Mouse (Mus musculus): ENCODE measurements around the gene Cfap77. TPM values are rescaled to one million over a fixed set of nuclear protein-coding genes. Genes with fewer than 3 reads are reported as not detected.

Cfap77 gene
- polyA plus RNA-seq, 1 experiment, result 0.80 TPM

DNA sequence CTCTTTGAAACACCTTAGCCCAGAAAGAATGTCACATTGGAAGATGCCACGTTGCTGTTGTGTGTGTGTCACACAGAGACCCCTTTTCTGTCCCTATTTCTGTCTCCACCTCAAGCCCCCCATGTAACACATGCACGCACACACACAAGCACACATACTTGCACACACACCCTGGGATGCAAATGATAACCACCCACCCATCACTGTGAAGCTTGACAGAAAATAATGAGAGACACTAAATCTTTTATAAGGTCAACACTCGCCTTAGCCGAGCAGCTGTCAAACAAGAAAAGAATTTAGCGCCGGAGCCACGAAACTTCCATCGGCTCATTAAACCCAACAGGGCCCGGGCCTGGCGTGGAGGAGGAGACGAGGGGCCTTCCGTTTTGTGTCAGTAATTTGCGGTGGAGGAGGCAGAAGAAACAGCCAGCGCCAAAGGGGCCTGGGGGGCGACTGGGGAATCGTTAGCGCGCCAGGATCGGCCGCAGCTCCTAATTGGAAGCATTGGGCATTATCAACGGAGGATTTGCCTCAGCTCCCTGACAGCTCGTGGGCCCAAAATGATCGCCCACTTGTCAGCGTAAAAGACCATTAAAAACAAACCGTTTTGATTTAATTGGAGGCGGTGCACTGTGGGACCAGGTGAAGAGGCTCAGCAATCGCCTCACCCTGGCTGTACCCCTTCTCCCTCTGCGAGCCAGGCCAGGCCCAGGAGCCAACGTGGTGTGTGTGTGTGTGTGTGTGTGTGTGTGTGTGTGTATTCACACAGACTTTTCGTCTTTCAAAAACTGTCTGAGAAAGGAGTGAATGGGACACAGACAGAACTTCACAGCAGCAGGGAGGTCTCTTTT is 111.0 kb downstream of the Cfap77 start:
- no peak for DNase-seq (ENCODE audit: low read depth)

DNA sequence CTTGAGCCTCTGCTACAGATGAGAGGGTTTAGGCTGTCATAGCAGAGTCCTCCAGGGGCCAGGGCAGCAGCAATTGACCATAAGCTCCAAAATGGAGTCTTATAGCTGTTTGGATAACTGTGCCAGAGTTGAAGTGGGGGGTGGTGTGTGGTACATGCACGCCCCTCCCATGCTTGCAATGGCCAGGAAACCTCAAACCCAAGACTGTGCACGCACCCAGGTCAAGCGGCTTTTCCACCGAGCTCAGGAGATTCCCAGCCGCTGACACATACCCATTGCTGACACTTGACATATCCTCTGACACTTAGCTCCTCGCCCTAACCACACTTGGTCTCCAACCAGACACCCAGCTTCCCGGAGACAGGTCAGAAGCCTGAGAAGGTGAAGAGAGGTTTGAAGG is 115.9 kb downstream of the Cfap77 start:
- DNase-seq (ENCODE audit: low read depth), result no peak

DNA sequence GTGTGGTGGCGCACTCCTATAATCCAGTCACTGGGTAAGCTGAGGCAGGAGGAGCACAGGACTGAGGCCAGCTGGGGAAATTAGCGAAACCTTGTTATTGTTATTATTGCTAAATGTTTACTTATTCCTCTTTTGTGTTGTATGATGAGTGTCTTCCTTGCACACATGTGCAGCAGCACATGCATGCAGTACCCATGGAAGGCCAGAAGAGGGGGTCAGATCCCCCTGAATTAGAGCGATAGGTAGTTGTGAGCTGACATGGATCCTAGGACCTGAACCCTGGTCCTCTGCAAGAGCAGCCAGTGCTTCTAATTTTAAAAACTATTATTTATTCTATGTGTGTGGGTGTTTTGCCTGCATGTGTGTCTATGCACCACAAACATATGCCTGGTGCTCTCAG is 124.3 kb downstream of the Cfap77 start:
- no peak for DNase-seq (ENCODE audit: low read depth)

DNA sequence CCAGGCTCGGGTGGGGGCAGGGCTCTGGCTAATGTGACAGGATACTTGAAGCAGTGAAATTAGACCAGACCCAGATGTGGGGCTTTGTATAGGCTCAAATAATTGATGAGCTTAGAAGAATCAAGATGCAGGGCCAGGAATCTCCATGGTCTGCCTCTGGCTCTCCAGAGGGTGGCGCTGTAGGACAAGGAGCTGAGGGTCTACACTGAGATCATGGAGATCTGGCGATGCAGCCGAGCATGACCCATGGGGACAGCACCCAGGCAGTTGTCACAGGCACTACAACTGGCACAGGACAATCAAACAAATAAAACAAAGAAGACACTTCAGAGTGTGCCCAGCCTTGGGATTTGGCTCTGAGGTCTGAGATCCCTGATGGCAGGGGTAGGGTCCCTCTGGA is 131.0 kb downstream of the Cfap77 start:
- DNase-seq (ENCODE audit: low read depth), result no peak

DNA sequence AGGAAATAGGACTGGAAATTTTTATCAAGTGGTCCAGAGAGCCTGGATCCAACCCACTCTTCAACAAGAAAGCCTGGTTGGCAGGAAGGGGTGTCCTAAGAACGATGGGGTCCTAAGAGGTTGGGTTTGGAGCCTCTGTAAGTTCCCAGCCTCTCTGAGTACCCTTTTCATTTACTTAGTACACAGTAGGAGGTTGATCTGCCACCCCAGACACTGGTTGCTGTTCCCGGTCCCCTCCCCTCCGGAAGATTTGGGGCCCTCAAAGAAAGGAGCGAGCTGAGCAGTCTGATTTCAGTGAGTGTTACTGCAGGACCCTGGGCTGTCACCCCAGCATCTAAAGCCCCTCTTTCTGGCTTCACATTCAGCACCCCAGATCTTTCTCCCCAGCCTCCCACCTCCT is 135.9 kb downstream of the Cfap77 start:
- no peak for DNase-seq (ENCODE audit: low read depth)

DNA sequence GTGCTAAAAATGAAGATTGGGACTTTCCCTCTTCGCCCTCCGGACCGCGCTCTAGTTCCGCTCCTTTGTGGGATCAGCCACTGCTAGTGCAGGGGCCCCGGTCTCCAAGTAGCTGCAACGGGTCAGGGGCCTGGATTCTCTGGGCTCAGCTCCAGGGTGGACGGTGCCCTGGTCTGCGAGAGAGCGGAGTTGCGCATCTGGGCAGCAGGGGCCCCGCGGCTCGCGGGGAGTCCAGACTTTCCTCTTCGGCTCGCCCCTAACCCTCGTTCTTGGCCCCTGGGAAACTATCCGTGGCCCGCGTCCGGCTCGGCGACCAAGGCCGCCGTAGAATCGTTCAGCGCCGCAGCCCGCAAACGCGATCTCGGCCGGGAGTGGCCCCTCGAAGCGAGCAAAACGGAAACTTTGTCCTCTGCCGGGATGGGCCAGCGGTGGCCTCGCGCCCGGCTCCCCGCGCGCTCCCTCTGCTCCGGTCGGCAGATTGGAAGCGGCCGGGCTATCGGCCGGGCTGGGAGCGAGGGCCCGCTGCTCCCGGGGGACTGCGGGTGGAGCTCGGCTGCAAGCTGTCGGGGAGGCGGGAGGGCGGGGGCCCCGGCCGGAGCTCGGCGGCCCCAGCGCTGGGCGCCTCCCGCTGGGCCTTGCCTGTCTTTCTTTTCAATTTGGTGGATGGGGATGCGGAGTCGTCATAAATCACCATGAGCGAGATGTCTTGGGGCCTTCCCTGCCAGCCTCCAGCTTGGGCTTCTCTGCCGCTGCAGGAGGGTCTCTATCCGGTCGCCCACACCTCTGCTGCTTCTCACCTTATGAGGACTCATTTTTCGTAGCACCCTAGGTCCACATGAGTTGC is 137.1 kb downstream of the Cfap77 start:
- DNase-seq (ENCODE audit: low read depth), result no peak

DNA sequence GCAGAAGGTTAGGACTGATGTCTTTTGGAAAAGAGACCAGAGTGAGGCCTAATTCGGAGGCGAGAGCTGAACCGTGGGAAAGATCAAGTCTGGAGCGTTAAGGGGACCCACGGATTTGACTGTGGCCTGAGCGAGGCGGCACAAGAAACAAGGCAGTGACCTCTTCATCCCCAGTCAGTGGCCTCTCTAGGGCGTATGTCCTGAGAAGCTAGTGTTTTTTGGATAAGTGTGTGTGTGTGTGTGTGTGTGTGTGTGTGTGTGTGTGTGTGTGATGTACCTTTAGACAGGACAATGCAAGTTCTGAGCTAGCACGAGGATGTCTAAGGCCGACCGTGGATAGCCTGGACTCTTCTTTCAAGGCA is 137.7 kb downstream of the Cfap77 start:
- DNase-seq (ENCODE audit: low read depth), result no peak

DNA sequence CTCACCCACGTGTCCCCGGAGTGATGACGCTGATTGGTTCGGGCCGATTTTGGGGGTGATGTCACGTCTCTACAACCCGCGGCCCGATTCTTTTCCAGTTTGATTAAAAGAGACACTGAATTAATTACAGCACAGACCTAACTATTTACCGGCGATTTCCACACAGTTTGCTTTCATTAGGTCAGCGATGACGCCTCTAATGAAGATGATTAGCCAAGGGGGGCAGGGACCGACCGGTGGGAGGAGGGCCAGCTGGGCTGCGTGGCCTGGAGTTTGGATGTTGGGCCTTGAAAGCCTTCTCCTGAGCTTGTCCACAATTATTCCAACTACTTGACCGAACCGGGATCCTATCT is 138.4 kb downstream of the Cfap77 start, which contains the start of gene Barhl1:
Barhl1 (minus strand) TSS at position 156 of the 353 bp plus-strand sequence.
- DNase-seq (ENCODE audit: low read depth), result no peak

DNA sequence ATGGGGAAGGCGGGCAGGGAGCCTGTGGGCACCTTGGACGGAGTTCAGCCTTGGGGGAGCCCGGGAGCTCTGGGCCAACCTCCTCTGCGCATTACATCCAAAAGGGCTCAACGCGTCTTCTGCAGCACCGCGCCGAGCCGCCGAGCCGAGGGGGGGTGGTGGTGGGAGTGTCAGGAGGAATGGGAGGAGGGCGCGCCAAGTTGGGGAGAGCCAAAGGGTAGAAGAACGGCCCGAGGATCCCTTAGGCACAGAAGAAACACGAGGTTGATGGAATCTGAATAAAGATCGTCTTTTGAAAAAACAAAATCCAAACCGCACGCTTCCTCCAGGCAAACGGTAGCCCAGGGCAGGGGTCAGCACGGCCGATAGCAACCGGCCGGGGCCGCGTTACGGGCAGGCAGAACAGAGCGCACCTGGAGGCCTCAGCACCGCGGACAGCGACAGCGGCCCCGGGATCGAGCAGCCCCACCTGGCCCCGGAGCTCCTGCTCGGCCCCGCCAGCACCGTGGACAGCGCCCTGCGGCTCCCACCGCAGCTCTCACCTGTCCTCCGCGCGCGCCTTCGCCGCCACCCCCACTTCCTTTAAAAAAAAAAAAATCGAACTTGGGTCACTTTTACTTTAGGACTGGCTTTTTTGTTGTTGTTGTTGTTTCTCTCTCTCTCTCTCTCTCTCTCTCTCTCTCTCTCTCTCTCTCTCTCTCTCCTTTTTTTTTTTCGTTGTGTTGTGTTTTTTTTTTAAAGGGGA is 138.9 kb downstream of the Cfap77 start:
- no peak for DNase-seq (ENCODE audit: low read depth)

DNA sequence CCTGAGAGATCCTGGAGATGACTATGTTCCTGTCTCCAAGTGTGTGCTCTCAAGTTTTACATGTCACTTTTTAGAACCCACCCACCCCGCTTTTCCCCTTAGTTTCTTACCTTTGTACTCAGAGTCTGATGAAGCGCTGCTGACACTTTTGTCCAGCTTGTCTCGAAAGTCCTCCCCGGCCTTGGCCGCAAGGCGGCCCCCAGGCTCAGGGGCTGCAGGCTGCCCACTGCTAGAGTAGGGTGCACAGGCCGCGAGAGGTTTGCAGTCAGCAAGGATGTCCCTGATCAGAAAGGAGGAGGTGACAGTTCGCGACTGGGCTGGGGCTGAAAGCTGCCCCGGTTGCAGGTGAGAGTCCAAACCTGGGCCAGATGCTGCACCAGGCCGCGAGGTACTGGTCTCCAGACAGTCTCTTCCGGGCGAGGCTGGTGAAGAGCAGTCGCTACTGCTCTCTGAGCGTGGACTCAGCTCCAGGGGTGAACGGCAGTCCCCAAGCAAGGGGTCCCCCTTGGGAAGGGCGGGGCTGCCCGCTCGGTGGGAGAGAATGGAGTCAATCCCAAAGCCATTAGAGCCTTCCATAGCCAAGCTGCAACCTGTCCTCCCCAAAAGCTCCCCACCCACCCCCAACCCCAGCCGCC is 139.6 kb downstream of the Cfap77 start:
- DNase-seq (ENCODE audit: low read depth), result no peak

DNA sequence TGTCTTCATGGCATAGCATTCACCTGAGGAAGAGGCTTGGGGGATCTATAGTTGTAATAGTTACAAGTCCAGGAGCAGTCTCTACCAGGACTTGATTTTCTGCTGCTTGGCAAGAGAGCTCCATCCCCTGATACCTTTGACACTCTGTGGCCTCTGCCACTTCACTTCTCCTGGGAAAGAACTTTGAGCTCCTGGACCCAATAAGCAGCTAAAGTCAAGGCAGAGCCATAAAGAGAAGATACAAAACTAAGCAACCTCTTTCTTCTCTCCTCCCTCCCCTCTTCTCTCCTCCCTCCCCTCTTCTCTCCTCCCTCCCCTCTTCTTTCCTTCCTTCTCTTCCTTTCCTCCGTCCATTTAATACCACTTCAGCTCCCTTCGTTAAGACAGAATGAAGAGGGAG is 140.7 kb downstream of the Cfap77 start:
- no peak for DNase-seq (ENCODE audit: low read depth)

DNA sequence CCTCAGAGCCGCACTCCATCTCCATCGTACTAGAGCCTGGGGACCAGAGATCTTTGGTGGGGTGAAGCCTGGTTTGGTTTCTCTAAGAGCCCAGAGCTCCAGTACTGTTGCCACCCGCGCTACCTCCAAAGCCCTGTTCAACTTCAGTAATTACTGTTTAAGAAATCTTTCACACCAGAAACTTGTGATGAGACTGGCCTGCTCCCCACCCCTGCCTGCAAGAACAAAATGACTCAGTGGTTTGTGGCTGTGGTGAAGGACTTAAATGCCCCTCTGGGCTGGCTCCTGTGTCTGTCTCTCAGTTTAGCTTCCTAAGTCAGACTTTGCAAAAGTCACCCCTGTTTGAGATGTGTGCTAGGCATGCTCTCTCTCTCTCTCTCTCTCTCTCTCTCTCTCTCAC is 141.9 kb downstream of the Cfap77 start:
- DNase-seq (ENCODE audit: low read depth), result no peak

DNA sequence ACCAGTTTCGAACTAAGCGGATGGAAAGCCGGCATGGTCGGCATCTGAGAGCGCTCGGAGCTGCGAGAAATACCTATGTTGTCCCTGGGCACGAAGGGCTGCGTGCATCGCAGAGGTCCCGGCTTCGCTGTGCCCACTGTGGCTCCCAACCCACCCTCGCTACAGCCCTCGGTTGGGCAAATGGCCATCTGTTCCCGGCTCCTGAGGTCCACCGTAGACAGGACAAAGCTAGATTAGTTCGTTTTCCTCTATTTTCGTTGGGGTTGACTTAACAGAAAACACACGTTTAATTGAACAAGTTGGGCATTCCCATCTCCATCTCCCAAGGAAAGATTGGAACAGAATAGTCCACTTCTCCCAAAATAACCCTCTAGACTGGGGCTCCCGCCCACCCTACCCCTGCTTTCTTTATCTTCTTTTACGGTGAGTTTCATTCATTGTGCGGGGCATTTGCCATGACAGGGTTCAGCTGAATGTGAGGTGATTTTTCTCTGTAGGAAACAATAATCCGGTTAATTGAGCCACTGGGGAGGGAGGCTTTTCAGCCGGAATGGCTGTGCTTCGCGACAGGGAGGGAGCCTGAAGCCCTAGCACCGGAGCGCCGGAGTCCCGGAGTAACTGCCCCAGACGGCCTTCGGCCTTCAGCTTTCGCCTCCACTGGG is 142.7 kb downstream of the Cfap77 start:
- no peak for DNase-seq (ENCODE audit: low read depth)

DNA sequence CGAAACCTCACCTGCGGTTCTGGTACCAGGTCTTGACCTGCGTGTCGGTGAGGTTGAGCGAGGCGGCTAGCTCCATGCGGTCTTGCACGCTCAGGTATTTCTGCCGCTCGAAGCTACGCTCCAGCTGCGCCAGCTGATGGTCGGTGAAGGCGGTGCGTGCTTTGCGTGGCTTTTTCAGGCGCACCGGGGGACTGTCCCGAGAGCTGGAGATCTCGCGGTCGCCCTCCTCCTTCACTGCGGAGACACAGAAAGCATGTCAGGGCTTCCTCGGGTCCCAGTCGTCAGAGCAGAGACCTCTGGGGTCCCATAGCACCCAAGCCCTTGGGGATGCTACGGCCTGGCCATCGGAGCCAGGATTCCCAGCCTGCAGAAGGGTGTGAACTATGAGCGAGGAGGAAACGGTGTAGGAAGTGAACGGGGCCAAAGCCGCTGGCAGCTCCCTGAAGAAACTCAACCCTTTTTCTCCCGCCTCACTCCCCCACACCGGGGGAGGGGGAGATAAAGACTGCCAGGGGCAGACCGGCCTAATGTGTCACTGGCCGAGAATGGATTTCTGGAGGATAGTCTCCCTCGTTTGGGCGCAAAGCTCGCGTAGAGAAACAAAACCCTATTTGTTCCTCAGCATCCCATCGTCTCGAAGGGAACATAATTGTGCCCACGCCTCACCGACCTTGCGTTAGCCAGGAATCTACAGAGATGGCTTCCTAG is 143.4 kb downstream of the Cfap77 start:
- DNase-seq (ENCODE audit: low read depth), result no peak

DNA sequence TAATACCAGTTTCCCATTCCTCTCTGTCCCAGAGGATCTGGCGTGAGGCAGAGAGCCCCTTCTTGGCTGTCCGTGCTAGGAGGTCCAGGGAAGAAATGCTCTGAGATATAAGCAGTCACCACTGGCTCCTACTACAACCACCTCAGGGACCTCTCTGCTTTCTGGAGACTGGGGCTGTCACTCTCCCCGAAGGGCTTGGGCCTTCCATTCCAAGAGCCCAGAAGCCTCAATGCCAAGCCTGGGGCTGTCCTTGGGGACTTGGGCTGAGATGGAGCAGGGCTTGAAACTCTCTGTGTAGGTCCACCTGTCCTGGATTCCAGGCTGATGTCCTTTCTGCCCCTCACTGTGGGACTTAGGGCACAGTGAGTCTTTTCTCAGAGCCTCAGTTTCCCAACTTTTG is 144.0 kb downstream of the Cfap77 start:
- no peak for DNase-seq (ENCODE audit: low read depth)

DNA sequence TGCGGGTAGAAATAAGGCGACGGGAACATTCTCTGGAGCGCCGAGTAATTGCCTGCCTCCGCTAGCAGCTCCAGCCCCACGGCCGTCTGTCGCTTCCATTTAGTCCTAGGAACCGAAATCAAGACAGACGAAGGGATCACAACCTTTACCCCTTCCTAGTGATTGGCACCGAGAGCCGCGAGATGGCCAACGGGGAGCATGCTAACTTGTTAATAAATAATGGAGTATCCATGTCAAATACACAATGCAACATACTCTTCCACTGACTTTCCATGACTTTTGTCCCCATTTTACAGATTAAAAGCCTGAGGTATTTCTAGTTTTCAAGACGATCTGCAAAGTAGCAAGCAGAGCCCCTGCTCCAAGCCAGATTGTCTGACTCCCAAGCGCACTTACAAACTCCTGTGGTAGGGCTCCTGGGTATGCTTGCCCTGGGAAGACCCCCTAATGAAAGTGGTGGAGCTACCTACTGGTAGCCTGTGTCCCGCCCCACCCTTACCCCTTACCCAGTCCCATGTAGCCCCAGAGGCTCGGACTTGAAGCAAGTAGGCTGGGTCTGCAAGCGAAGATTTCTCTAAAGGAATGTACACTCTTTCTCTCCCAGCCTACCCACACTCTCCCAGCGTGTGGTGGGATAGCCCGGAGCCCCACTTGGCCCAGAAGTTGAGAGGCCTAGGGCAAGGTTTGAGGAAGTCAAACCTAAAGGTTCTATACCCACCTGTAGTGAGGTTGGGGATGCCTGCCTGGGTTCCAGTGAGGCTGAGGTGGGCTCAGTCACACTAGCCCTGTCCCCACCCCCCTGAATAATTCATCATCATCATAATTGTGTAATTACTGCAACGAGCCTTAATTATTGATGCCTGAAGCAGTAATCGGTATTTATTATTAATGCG is 144.8 kb downstream of the Cfap77 start:
- DNase-seq (ENCODE audit: low read depth), result no peak

DNA sequence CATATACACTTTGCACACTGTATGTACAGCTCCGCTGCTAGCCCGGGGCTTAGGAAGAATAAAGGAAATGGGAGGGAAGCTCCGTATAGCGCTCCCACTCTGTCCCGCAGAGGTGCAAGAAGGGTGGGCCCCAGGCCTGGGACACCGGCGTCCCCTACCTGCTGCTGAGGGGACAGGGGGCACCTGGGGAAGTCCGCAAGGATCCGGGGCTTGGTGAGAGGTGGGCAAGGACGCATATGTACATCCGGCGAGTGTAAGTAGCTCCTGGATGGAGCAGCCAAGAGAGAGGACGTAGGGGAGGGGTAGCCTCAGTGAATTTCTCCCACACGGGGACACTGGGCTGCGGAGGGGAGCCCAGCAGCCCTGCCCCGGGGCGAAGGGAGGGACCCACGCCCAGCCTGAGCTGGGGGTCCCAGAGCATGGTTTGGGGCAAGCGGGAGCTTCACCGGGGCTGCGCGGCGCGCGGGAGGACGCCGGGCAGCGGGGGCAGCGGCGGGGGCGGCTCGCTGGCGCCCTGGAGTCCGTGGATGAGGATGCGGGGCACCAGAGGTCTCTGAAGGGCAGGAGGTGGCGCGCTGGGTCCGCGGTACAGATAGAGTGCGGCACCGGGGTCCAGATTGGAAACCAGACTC is 145.6 kb downstream of the Cfap77 start:
- DNase-seq (ENCODE audit: low read depth), result no peak

DNA sequence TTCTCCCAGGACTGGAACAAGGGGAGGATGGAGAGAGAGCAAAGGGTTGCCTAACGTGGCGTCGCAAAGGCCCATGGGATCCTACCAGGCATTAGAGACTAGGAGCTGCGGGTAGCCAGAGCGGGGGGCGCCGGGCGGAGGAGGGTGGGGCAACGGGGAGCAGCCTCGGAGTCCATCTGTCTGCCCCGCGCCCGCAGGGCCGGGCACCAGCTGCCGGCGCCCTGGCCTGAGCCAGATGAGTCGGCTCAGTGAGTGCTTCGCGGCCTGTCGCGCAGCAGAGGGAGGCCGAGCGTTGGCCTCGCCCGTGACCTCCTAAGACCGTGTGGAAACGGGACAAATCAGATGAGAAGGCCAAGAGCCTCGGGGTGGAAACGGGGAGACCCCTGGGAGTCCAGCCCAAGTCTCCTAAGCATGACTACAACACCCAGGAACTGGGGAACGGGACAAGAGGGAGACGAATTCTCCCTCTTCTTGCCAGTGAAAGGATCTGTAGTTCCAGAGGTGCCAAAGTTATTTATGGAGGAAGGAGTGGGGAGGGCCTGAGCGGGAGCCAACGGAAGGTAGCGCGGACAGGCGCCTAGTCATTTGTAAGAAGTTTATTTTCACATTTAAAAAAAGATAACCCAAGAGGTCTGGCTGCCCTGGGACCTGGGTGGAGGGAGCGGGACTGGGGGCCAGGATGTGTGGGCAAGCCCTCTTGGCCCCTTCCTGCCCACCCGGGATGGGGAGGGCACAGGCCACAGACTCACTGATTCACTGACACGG is 146.3 kb downstream of the Cfap77 start:
- DNase-seq (ENCODE audit: low read depth), result no peak
